Comparison of ENCODE assay signal across 17 mouse cellular contexts in the genomic region with DNA sequence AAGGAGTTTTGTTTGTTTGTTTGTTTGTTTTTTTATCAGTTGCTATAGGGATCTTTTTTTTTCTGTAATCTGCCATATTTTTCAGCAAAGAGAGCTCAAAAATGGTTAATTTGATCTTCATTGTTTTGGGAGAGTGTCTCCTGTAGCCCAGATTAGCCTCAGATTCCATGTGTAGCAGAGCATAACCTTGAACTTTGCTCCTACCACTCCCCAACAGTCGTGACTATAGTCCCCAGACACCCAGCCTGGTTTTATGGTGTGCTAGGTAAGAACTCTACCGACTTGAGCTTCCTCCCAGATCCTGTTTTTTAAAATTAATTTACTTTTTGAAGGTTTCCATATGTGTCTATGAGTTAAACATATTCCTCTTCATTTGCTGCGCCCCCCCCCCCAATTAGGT.
"Had no signal": no experiment of that assay in that cellular context is flagged by ENCODE, and none has a peak within 500 bp of the region (broad histone marks: within the 10 kb centered on the region; RNA-seq: fewer than 3 reads in every experiment).

No protein-coding gene starts in this region.

- ATAC-seq: lung, postnatal 0 days; midbrain, embryonic 13.5 days; midbrain, embryonic 15.5 days had no signal

- DNase-seq: lung, adult 2 months; lung, postnatal 14 days; lung, postnatal 36 days; right cerebral cortex, postnatal 14 days; thymus, adult 2 months; thymus, postnatal 25 days; thymus, postnatal 4 days had no signal

- H3K9ac ChIP-seq: lung, embryonic 15.5 days; midbrain, embryonic 13.5 days; midbrain, embryonic 15.5 days; neural tube, embryonic 12.5 days; stomach, embryonic 15.5 days had no signal

- H3K4me3 ChIP-seq: lung, embryonic 15.5 days; megakaryocyte, embryonic 14.5 days; midbrain, embryonic 13.5 days; midbrain, embryonic 15.5 days; neural tube, embryonic 12.5 days; stomach, embryonic 15.5 days had no signal

- H3K9me3 ChIP-seq: lung, embryonic 15.5 days; megakaryocyte, embryonic 14.5 days; midbrain, embryonic 13.5 days; midbrain, embryonic 15.5 days; neural tube, embryonic 12.5 days; stomach, embryonic 15.5 days had no signal

- H3K4me2 ChIP-seq: lung, embryonic 15.5 days; midbrain, embryonic 11.5 days; midbrain, embryonic 13.5 days; midbrain, embryonic 15.5 days; neural tube, embryonic 12.5 days; stomach, embryonic 15.5 days had no signal

- H3K27me3 ChIP-seq: lung, embryonic 15.5 days; midbrain, embryonic 13.5 days; midbrain, embryonic 15.5 days; neural tube, embryonic 12.5 days; stomach, embryonic 15.5 days had no signal

- H3K27ac ChIP-seq: lung, embryonic 15.5 days; macrophage; midbrain, embryonic 13.5 days; midbrain, embryonic 15.5 days; neural tube, embryonic 12.5 days; stomach, embryonic 15.5 days; stomach, postnatal 0 days had no signal

- H3K36me3 ChIP-seq: lung, embryonic 15.5 days; midbrain, embryonic 13.5 days; midbrain, embryonic 15.5 days; neural tube, embryonic 12.5 days; stomach, embryonic 15.5 days had no signal
